Mouse (Mus musculus) pancreas, adult 10 weeks (tissue): Measurements from ENCODE around the gene Ikzf4. TPM values are rescaled to one million over a fixed set of nuclear protein-coding genes. Genes with fewer than 3 reads are reported as not detected.

Source experiments
- polyA plus RNA-seq: library from polyadenylated mRNA; stranded (reverse); fragments of 350-450 nt; fragmentation: Illumina TruSeq; extraction: RNeasy Lipid Tissue Mini Kit (QIAGEN cat#74804); gene quantifications from one replicate; pipeline ENCODE4 v1.2.3, GENCODE M21; 2015; ENCODE audit warnings: low read depth, low replicate concordance; ENCODE audit not compliant: insufficient read depth

Gene Ikzf4
- polyA plus RNA-seq: 0.70 TPM

DNA sequence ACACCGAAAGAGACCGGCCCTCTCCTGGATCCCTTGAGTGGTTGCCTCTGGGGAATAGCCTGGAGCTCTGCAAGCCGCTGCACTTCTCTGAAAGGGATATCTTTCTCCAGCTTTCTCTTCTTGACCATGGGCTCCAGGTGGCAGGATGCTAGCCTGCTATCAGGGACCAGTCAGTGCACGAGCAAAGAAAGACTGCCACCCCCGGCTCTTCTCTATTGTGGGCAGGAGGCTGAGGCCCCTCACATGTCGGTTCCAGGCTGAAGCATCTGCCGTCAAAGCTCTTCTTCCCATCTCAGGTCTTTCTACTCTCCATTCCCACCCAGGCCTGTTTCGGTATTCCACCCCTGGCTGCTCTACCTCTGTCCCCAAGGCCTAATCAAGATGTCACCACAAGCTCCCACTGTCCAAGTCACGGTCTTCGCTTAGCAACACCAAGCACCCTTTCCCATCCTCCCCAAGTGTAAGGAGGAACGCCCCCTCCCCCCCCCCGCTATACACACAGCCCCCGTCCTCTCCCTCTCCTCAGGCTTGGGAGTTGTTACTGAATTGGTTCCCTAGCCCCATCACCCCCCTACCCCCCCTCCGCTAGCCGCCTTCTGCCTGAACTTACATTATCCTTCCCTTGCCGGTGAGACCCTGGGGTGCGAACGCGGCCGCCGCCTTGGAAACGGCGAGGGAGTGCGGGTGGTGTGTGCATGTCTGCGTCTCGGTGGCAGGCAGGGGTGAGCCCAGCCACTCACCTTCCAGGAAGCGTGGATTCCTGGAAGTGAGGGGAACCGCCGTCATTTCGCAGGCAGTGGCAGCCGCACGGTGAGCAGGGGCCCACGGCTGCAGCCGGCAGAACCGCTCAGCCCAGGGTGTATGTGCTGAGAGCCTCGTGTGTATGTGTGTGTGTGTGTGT lies at the start of gene Ikzf4:
TSS of gene Ikzf4 (minus strand) at position 881 of the 901 bp plus-strand sequence.

DNA sequence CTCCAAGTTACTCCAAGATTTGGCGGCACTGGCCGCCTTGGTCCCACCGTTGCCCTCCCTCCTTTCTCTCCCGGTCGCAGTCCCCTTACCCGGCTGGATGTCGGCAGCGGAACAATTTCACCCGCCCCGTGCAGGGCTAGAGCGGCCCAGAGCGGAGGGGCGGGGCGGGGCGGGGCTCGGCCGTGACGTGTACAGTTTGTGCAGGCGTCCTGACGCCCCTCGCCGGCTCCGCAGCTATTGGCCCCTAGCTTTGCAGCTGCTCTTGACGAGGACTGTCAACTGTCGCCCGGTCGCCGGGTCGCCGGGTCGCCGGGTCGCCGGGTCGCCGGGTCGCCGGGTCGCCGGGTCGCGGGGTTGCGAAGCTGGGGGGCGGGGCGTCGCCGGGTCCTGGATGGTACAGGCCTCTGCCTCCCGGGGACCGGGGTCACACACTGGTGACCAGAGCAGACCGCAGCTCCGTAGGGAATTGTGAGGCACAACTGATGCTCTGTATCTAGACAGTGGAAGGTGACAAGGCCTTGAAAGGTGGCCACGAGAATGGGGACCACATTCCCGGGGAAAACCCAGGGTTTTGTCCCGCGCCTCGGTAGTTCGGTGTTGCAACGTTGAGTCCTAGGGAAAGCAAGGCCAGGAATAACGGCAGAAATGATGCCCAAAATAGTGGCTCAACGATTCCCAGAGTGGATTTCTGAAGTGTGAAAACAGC lies 28.1 kb upstream of the Ikzf4 start, which contains the start of gene Suox:
TSS of gene Suox (minus strand) at position 311 of the 706 bp plus-strand sequence.

DNA sequence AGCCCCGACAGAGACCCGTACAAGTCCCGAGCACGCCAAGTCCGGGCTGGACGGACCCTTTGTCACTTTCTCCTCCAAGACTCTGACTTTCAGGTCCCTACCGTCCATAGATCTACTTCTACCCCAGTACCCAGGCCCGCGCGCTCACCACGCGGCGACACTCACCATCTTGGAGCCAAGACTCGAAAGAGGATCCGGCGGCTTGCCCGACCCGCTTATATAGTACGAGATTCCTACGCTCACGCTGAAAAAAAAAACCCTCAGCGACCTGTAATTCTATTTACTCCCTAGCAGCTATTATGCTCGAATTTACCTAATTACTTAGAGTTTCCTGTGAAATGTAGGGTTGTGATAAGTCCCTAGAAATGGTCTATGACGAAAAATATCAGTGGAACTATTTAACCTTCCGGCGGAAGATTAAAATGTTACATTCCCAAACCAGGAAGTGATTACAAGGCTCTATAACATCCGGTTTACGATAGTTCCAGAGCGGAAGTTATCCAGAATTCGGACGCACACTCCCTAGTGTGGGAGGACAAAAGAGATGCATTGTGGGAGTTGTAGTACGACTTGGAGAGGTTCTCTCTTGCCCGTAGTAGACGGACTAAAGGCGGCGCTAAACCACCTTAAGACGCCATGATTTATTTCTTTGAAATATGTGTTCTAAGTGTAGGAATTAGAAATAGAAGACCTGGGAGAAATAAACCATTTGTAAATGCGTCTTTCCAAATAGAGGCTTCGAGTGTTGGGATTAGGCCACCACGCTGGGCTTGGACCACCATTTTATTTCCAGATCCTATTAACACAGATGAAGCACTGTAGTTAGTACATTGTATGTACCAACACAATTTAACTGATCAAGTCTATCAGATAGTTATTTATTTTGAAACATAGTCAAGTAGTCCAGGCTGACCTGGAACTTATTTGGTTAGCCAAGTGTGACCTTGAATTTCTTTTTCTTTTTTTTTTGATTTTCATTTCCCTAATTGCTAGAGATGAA lies 19.2 kb downstream of the Ikzf4 start, which contains the start of gene Rps26:
TSS of gene Rps26 (minus strand) at position 437 of the 1,000 bp plus-strand sequence.

DNA sequence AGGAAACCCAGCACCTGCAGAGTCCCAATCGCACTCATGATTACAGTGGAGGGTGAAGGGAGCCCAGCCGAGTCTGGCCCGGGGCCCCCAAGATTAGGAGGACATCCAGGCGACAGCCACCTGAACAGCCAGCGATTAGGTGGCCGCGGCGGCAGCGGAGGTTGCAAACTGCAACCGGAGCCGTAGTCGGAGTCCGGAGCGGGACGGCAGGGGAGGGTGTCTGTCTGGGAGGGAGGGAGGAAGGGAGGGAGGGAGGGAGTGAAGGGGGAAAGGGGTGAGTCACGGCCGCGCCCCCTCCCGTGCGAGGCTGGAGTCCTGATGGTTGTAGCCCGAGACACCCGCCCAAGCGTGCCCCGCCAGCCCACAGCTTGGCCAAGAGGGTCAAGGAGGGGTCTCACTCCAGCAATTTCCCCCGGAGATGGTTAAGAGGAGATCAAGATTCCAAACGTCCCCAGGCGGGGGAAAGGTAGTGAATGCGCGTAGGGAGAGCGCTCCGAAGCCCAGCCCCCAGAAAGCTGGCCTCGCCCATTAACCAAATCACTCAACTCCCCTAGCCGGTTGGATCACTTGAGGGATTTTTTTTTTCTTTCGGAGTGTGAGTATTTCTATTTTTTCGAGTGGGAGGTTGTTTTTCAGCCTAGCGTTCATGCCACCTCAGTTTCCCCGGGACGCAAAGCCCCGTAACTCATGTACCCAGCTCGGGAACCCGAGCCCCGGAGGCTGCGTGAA lies 56.2 kb downstream of the Ikzf4 start, which contains the start of gene Erbb3:
TSS of gene Erbb3 (minus strand) at position 189 of the 729 bp plus-strand sequence.

Other genes with a start within 250 kb of the Ikzf4 start
- gene Slc39a5, start 244.8 kb downstream of the Ikzf4 start, polyA plus RNA-seq: 127 TPM
- gene Nabp2, start 234.5 kb downstream of the Ikzf4 start, polyA plus RNA-seq: 17.0 TPM
- gene Rnf41, start 234.3 kb downstream of the Ikzf4 start, polyA plus RNA-seq: 6.6 TPM
- 24.6 TPM for gene Smarcc2, start 186.7 kb downstream of the Ikzf4 start, polyA plus RNA-seq
- gene Myl6, start 151.8 kb downstream of the Ikzf4 start, polyA plus RNA-seq: 403 TPM
- not detected for gene Myl6b, start 147.3 kb downstream of the Ikzf4 start, polyA plus RNA-seq
- gene Esyt1, start 120.1 kb downstream of the Ikzf4 start, polyA plus RNA-seq: 15.7 TPM
- gene Zc3h10, start 98.2 kb downstream of the Ikzf4 start, polyA plus RNA-seq: 2.5 TPM
- 2,737 TPM for gene Rpl41, start 96.7 kb downstream of the Ikzf4 start, polyA plus RNA-seq
- 20.2 TPM for gene Pa2g4, start 80.0 kb downstream of the Ikzf4 start, polyA plus RNA-seq
- 2.9 TPM for gene Erbb3, start 56.3 kb downstream of the Ikzf4 start, polyA plus RNA-seq
- 365 TPM for gene Rps26, start 19.2 kb downstream of the Ikzf4 start, polyA plus RNA-seq
- 3.5 TPM for gene Suox, start 28.1 kb upstream of the Ikzf4 start, polyA plus RNA-seq
- gene Rab5b, start 50.3 kb upstream of the Ikzf4 start, polyA plus RNA-seq: 15.3 TPM
- gene Pmel, start 58.2 kb upstream of the Ikzf4 start, polyA plus RNA-seq: not detected
- 6.2 TPM for gene Cdk2, start 59.0 kb upstream of the Ikzf4 start, polyA plus RNA-seq
- gene Dgka, start 98.9 kb upstream of the Ikzf4 start, polyA plus RNA-seq: 10.4 TPM
- 4.8 TPM for gene Pym1, start 101.9 kb upstream of the Ikzf4 start, polyA plus RNA-seq
- 3.0 TPM for gene Mmp19, start 144.9 kb upstream of the Ikzf4 start, polyA plus RNA-seq
- gene Dnajc14, start 158.1 kb upstream of the Ikzf4 start, polyA plus RNA-seq: 9.2 TPM
- gene Tmem198b, start 158.4 kb upstream of the Ikzf4 start, polyA plus RNA-seq: 6.6 TPM
- gene Sarnp, start 171.3 kb upstream of the Ikzf4 start, polyA plus RNA-seq: 15.9 TPM
- 11.8 TPM for gene Ormdl2, start 175.7 kb upstream of the Ikzf4 start, polyA plus RNA-seq
- gene Gdf11, start 245.7 kb upstream of the Ikzf4 start, polyA plus RNA-seq: not detected